Mouse (Mus musculus) kidney, postnatal 14 days (tissue): ENCODE measurements around the gene Gm49393.
"Not testable (repeated sequence)": the region's sequence is repeated elsewhere in the genome, so short reads cannot be mapped to it uniquely, and the experiment has no call there.

Experiments used
- DNase-seq: peaks from one replicate; pipeline ENCODE4 v3.0.0; 2022; ENCODE audit warnings: mixed read lengths

The Gm49393 gene

GRCm38 (mm10) chr13:60935490-60935889, at the start of gene Gm49393:
Gene Gm49393, minus strand, starts transcription at chr13:60935590.
- not testable (repeated sequence) for DNase-seq

- DNase-seq, result not testable (repeated sequence)
Observed at GRCm38 (mm10) chr13:60972319-60972718, 36.9 kb upstream of the Gm49393 start.

GRCm38 (mm10) chr13:60963985-60964384, 28.6 kb upstream of the Gm49393 start:
- DNase-seq, result not testable (repeated sequence)

- no peak for DNase-seq
Observed at GRCm38 (mm10) chr13:60961706-60962105, 26.3 kb upstream of the Gm49393 start.

- DNase-seq, result not testable (repeated sequence)
Observed at GRCm38 (mm10) chr13:60941884-60942283, 6.5 kb upstream of the Gm49393 start, which contains the start of gene Tpbpa. Gene Tpbpa, minus strand, starts transcription at chr13:60941984.

GRCm38 (mm10) chr13:60936500-60936901, 1.1 kb upstream of the Gm49393 start, which contains the start of the genes Gm49391 and Ctla2a:
Gene Gm49391, minus strand, starts transcription at chr13:60936571.
Gene Ctla2a, minus strand, starts transcription at chr13:60936625.
- peak; percentile 72 for DNase-seq

- not testable (repeated sequence) for DNase-seq
Observed at GRCm38 (mm10) chr13:60904780-60905179, 30.6 kb downstream of the Gm49393 start, which contains the start of gene Tpbpb. Gene Tpbpb, minus strand, starts transcription at chr13:60904880.

GRCm38 (mm10) chr13:60897328-60897727, 38.1 kb downstream of the Gm49393 start, which contains the start of gene Ctla2b:
Gene Ctla2b, minus strand, starts transcription at chr13:60897447.
- peak; percentile 73 for DNase-seq

- DNase-seq, result not testable (repeated sequence)
Observed at GRCm38 (mm10) chr13:60896794-60897193, 38.6 kb downstream of the Gm49393 start, which contains the start of gene Gm49392. Gene Gm49392, minus strand, starts transcription at chr13:60896894.

- DNase-seq, result no peak
Observed at GRCm38 (mm10) chr13:60895406-60896160, 39.8 kb downstream of the Gm49393 start.

- DNase-seq, result no peak
Observed at GRCm38 (mm10) chr13:60892301-60892700, 43.1 kb downstream of the Gm49393 start.

GRCm38 (mm10) chr13:60864281-60864680, 71.1 kb downstream of the Gm49393 start, which contains the start of gene 4930486L24Rik:
Gene 4930486L24Rik, minus strand, starts transcription at chr13:60864475.
- DNase-seq, result no peak

- peak; percentile 4 for DNase-seq
Observed at GRCm38 (mm10) chr13:60848241-60849120, 86.9 kb downstream of the Gm49393 start.

- no peak for DNase-seq
Observed at GRCm38 (mm10) chr13:60843153-60843552, 92.2 kb downstream of the Gm49393 start.

- no peak for DNase-seq
Observed at GRCm38 (mm10) chr13:60842703-60843102, 92.7 kb downstream of the Gm49393 start.

GRCm38 (mm10) chr13:60839353-60839902, 96.0 kb downstream of the Gm49393 start:
- no peak for DNase-seq

GRCm38 (mm10) chr13:60826052-60826451, 109.3 kb downstream of the Gm49393 start:
- DNase-seq, result peak; percentile 30

- DNase-seq, result no peak
Observed at GRCm38 (mm10) chr13:60820486-60821175, 114.8 kb downstream of the Gm49393 start.

GRCm38 (mm10) chr13:60819469-60819868, 115.9 kb downstream of the Gm49393 start:
- DNase-seq, result peak; percentile 40

- DNase-seq, result no peak
Observed at GRCm38 (mm10) chr13:60813722-60814121, 121.7 kb downstream of the Gm49393 start.

- DNase-seq, result no peak
Observed at GRCm38 (mm10) chr13:60812768-60813167, 122.6 kb downstream of the Gm49393 start.

GRCm38 (mm10) chr13:60809690-60810089, 125.7 kb downstream of the Gm49393 start:
- no peak for DNase-seq
